Comparison of ENCODE assay signal across 9 mouse cellular contexts in the genomic region with DNA sequence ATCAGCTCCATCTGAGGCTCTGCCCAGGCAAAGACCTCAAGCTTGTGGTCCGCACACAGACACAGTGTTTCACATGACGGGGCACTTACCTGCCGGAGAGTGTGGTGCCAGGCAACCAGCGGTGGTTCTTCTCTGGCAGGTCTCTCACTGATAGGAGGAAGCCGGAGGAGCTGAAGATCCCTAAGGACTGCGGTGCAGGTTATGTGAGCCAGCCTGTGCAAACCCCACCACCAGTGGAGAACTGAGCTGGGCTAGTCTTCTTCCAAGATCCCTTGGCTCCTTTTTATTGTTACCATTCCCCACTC. TPM values are rescaled to one million over a fixed set of nuclear protein-coding genes. Genes with fewer than 3 reads are reported as not detected.
DNase-seq lines count a peak whose midpoint lies in the region; ATAC-seq and TF ChIP-seq lines count a peak whose summit lies in the region.
"Had no signal": no experiment of that assay in that cellular context is flagged by ENCODE, and none has a peak within 500 bp of the region (broad histone marks: within the 10 kb centered on the region; RNA-seq: fewer than 3 reads in every experiment).

No protein-coding gene starts in this region.

- 90% methylated on average over 6 of the region's 6 CpGs for WGBS in hindbrain, embryonic 14.5 days
- WGBS in hindbrain, embryonic 16.5 days, result 92% methylated on average over 6 of the region's 6 CpGs
- WGBS in midbrain, postnatal 0 days, result 92% methylated on average over 6 of the region's 6 CpGs
- 89% methylated on average over 6 of the region's 6 CpGs for WGBS in midbrain, embryonic 14.5 days
- 91% methylated on average over 6 of the region's 6 CpGs for WGBS in intestine, embryonic 15.5 days

- no peak overlapping the region for H3K9ac ChIP-seq in hindbrain, embryonic 14.5 days
- no peak overlapping the region for H3K9ac ChIP-seq in hindbrain, embryonic 16.5 days (ENCODE audit: low read depth, low read length)
- H3K9ac ChIP-seq in midbrain, postnatal 0 days (replicated peaks; ENCODE audit: low read length, poor library complexity, severe bottlenecking), result no peak overlapping the region
- no peak overlapping the region for H3K9ac ChIP-seq in midbrain, embryonic 14.5 days (replicated peaks; ENCODE audit: low read length)
- H3K9ac ChIP-seq in intestine, embryonic 15.5 days, result no peak overlapping the region

- H3K9me3 ChIP-seq in hindbrain, embryonic 14.5 days (ENCODE audit: control insufficient read depth, low read length), result no peaks in the 10 kb centered on the region
- H3K9me3 ChIP-seq in hindbrain, embryonic 16.5 days (ENCODE audit: control insufficient read depth, low read length), result no peaks in the 10 kb centered on the region
- H3K9me3 ChIP-seq in midbrain, postnatal 0 days (ENCODE audit: low read length), result no peaks in the 10 kb centered on the region
- H3K9me3 ChIP-seq in midbrain, embryonic 14.5 days (ENCODE audit: control insufficient read depth, low read length), result no peaks in the 10 kb centered on the region
- H3K9me3 ChIP-seq in intestine, embryonic 15.5 days, result no peaks in the 10 kb centered on the region
- H3K9me3 ChIP-seq: megakaryocyte, embryonic 14.5 days had no signal

- no peak overlapping the region for H3K4me2 ChIP-seq in hindbrain, embryonic 14.5 days (replicated peaks)
- no peak overlapping the region for H3K4me2 ChIP-seq in hindbrain, embryonic 16.5 days (ENCODE audit: low read length)
- no peak overlapping the region for H3K4me2 ChIP-seq in midbrain, postnatal 0 days (ENCODE audit: low read depth, low read length, poor library complexity, severe bottlenecking)
- no peak overlapping the region for H3K4me2 ChIP-seq in midbrain, embryonic 14.5 days (ENCODE audit: low read length)
- H3K4me2 ChIP-seq in intestine, embryonic 15.5 days (replicated peaks), result peak overlapping the region; percentile 88

- DNase-seq in hindbrain, embryonic 14.5 days (ENCODE audit: low spot score), result no peak
- DNase-seq in midbrain, postnatal 0 days (ENCODE audit: low spot score), result no peak
- no peak for DNase-seq in midbrain, embryonic 14.5 days
- DNase-seq in natural killer cell, adult 2 months (ENCODE audit: low spot score in 2 of 2), result no peak
- no peak for DNase-seq in gastrocnemius, postnatal 36 days

- ATAC-seq in hindbrain, embryonic 14.5 days (ENCODE audit: low FRiP score), result no peak
- no peak for ATAC-seq in hindbrain, embryonic 16.5 days
- ATAC-seq in midbrain, postnatal 0 days (ENCODE audit: low FRiP score), result peak; percentile 38; the same call in 1 of the 2 replicates
- ATAC-seq in midbrain, embryonic 14.5 days (ENCODE audit: low FRiP score, low TSS enrichment), result no peak
- ATAC-seq in intestine, embryonic 15.5 days, result no peak

- no peaks in the 10 kb centered on the region; the same call in 1 of the 2 replicates for H3K4me1 ChIP-seq in hindbrain, embryonic 14.5 days (replicated peaks; ENCODE audit: control insufficient read depth, insufficient read depth, low read length)
- H3K4me1 ChIP-seq in hindbrain, embryonic 16.5 days (ENCODE audit: control insufficient read depth, insufficient read depth, low read depth, low read length), result peaks cover 5% of the 10 kb centered on the region; the same call in 1 of the 2 replicates
- H3K4me1 ChIP-seq in midbrain, postnatal 0 days (ENCODE audit: insufficient read depth, low read length), result 0 out of 2 replicates have a peak, but pooled peaks cover 5% of the 10 kb centered on the region
- H3K4me1 ChIP-seq in midbrain, embryonic 14.5 days (ENCODE audit: control insufficient read depth, insufficient read depth, low read length), result peaks cover 6% of the 10 kb centered on the region; the same call in 1 of the 2 replicates
- H3K4me1 ChIP-seq in intestine, embryonic 15.5 days (replicated peaks), result peaks cover 18% of the 10 kb centered on the region

- 0 out of 2 replicates have a peak overlapping the region, but pooled peaks have one; percentile 32 for H3K4me3 ChIP-seq in hindbrain, embryonic 14.5 days (replicated peaks; ENCODE audit: low read length)
- no peak overlapping the region for H3K4me3 ChIP-seq in hindbrain, embryonic 16.5 days (ENCODE audit: low read length)
- H3K4me3 ChIP-seq in midbrain, postnatal 0 days (ENCODE audit: low read depth, low read length), result no peak overlapping the region
- no peak overlapping the region for H3K4me3 ChIP-seq in midbrain, embryonic 14.5 days (replicated peaks; ENCODE audit: low read depth, low read length)
- no peak overlapping the region for H3K4me3 ChIP-seq in intestine, embryonic 15.5 days (replicated peaks)
- H3K4me3 ChIP-seq: megakaryocyte, embryonic 14.5 days had no signal

- intact Hi-C loops in gastrocnemius, postnatal 36 days (cut with DNase I), result no loop called here

- H3K27ac ChIP-seq in hindbrain, embryonic 14.5 days, result no peak overlapping the region
- no peak overlapping the region for H3K27ac ChIP-seq in hindbrain, embryonic 16.5 days (ENCODE audit: low read depth, low read length)
- 0 out of 2 replicates have a peak overlapping the region, but pooled peaks have one; percentile 38 for H3K27ac ChIP-seq in midbrain, postnatal 0 days (ENCODE audit: low read depth, low read length)
- no peak overlapping the region for H3K27ac ChIP-seq in midbrain, embryonic 14.5 days (replicated peaks; ENCODE audit: low read depth, low read length)
- no peak overlapping the region for H3K27ac ChIP-seq in intestine, embryonic 15.5 days

- peaks cover 13% of the 10 kb centered on the region for H3K36me3 ChIP-seq in hindbrain, embryonic 14.5 days (replicated peaks; ENCODE audit: control insufficient read depth, insufficient read depth)
- peaks cover 9% of the 10 kb centered on the region for H3K36me3 ChIP-seq in hindbrain, embryonic 16.5 days (ENCODE audit: control insufficient read depth, insufficient read depth, low read length)
- H3K36me3 ChIP-seq in midbrain, postnatal 0 days (ENCODE audit: insufficient read depth, low read length), result no peaks in the 10 kb centered on the region; the same call in none of the 2 replicates
- H3K36me3 ChIP-seq in midbrain, embryonic 14.5 days (ENCODE audit: control insufficient read depth, insufficient read depth, low read length), result peaks cover 12% of the 10 kb centered on the region
- no peaks in the 10 kb centered on the region for H3K36me3 ChIP-seq in intestine, embryonic 15.5 days

- H3K27me3 ChIP-seq in hindbrain, embryonic 14.5 days (ENCODE audit: control insufficient read depth, insufficient read depth, low read length), result no peaks in the 10 kb centered on the region
- no peaks in the 10 kb centered on the region for H3K27me3 ChIP-seq in hindbrain, embryonic 16.5 days (replicated peaks; ENCODE audit: control insufficient read depth, insufficient read depth, low read length)
- H3K27me3 ChIP-seq in midbrain, postnatal 0 days (ENCODE audit: insufficient read depth, low read length), result no peaks in the 10 kb centered on the region
- H3K27me3 ChIP-seq in midbrain, embryonic 14.5 days (ENCODE audit: control insufficient read depth, insufficient read depth, low read length), result no peaks in the 10 kb centered on the region
- no peaks in the 10 kb centered on the region for H3K27me3 ChIP-seq in intestine, embryonic 15.5 days (replicated peaks)
- H3K27me3 ChIP-seq: megakaryocyte, embryonic 14.5 days had no signal

- TF ChIP-seq CTCF in midbrain, postnatal 0 days (IDR thresholded peaks at IDR 0.05), result no peak

RNA-seq across cellular contexts. Expression of gene Gm28729, which starts 12.5 kb away (rescaled TPM):
- 0.17 and 0.44 TPM in 2 replicates for polyA plus RNA-seq in hindbrain, embryonic 14.5 days (2014; fragmentation: Nextera tagmentation; extraction: Ambion mirVana)
- 0.33 and 0.36 TPM in 2 replicates for polyA plus RNA-seq in hindbrain, embryonic 16.5 days (2015; fragmentation: Nextera tagmentation; extraction: Ambion mirVana)
- total RNA-seq in midbrain, postnatal 0 days (2014; rRNA removed), result 0.57 and 0.60 TPM in 2 replicates
- 0.20 and 0.47 TPM in 2 replicates for polyA plus RNA-seq in midbrain, postnatal 0 days (2015; fragmentation: Nextera tagmentation; extraction: Ambion mirVana)
- not detected in 2 replicates for polyA plus RNA-seq in midbrain, embryonic 14.5 days (2014; fragmentation: Nextera tagmentation; extraction: Ambion mirVana)
- polyA plus RNA-seq in intestine, embryonic 15.5 days (2015; fragmentation: Nextera tagmentation; extraction: Ambion mirVana), result not detected in 2 replicates
- under 1 TPM in 1 of 2 experiments, not detected in 1; 0.26 TPM for total RNA-seq in gastrocnemius, postnatal 36 days (2021)
- total RNA-seq: hematopoietic stem cell, adult 5-6 weeks had no signal

RNA-seq across cellular contexts. Expression of gene Rnf7, which starts 59.1 kb away (rescaled TPM):
- 250 and 268 TPM in 2 replicates for polyA plus RNA-seq in hindbrain, embryonic 14.5 days (2014; fragmentation: Nextera tagmentation; extraction: Ambion mirVana)
- polyA plus RNA-seq in hindbrain, embryonic 16.5 days (2015; fragmentation: Nextera tagmentation; extraction: Ambion mirVana), result 209 TPM in 2 replicates
- 267 and 406 TPM in 2 replicates for total RNA-seq in midbrain, postnatal 0 days (2014; rRNA removed)
- polyA plus RNA-seq in midbrain, postnatal 0 days (2015; fragmentation: Nextera tagmentation; extraction: Ambion mirVana), result 215 and 217 TPM in 2 replicates
- 262 and 263 TPM in 2 replicates for polyA plus RNA-seq in midbrain, embryonic 14.5 days (2014; fragmentation: Nextera tagmentation; extraction: Ambion mirVana)
- 169 and 183 TPM in 2 replicates for polyA plus RNA-seq in intestine, embryonic 15.5 days (2015; fragmentation: Nextera tagmentation; extraction: Ambion mirVana)
- 10 to 100 TPM; 63.7 to 73.1 TPM for total RNA-seq in gastrocnemius, postnatal 36 days (2021)
